Mouse (Mus musculus) kidney, adult 11 months (tissue): ENCODE measurements at regions not wholly inside any gene's neighbourhood (a gene's known extent, or its start where the extent isn't known, plus 50 kb on each side); places are given as distances from the start of the nearest gene placed in this dataset.

ENCODE experiments used
- DNase-seq: peaks from one replicate; pipeline ENCODE4 v3.0.0; 2022

DNA sequence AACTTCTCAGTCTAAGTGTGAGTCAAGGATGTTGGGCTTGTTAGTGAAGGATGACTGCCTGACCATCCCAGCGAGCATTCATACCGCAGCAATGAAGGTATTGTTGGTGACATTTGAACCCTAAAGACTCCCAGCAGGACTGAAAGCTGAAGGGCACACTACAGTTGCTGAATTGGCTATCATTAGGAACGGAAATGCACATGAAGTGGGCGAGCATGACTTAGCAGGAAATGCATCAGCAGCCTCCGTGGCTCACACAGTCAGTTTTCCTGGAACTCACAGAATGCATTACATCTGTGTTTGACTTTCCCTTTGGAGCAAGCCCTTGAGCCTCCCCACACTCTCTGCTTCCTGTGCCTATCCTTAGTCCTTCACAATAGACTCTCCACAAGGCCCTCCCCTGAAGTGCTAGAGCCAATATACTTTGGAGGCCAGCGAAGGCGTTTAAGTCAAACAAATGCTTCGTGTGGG, 63.9 kb downstream of the Tmco5 start:
- DNase-seq: peak; percentile 11

DNA sequence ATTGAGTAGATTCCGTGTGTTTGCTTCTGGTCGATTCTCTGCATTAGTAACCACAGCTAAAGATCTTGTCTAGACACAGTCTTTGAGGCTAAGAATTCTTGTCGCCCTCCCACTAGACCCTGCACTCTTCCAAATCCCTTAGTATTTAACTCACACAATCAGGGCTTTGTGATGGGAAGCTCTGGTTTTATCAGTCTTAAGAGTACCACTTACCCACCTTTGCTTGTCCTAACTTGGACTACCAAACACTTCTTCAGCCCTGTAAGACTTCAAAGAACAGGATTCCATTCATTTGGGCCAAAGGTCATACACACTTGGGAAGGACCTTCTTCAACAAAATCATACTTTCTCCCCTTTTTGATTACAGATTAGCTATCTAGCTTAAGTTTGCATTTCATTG, 70.0 kb downstream of the Tmco5 start:
- no peak for DNase-seq

DNA sequence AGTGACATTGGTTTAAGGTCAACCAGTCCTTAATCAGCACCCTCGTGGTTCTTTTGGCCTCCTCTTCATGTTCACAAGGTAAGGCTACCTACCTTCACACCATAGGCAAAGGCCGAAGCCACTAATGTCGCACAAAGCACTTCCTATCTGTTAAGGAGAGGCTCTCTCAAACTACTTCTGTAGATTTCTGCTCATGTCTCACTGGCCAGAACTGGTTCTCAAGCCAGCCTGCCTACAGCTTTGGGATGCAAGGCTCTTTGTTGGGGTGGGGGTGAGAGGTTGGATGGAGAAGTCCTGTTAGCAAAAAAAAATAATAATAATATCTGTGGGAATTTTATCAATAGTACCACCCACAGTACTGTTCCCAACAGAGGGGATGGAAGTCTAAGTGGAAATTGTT, 71.2 kb downstream of the Tmco5 start:
- no peak for DNase-seq

DNA sequence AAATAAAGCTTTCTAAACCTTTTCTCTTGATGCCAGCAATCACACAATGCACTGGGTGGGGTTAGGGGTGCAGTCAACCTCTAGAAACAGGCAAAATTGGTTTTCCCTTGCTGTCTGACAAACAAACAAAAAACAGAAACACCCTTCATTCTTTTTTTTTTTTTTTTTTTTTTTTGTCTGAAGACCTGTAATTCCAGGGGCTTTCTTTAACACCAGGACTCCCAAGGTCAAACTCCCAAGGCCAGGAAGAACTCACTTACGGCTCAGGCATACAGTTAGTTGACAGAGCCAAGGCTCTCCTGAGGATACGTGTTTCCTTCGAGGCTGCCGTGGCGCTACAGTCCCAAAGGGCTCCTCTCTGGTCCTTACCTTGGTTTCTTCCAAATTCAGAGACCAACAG, 71.7 kb downstream of the Tmco5 start:
- DNase-seq: no peak

DNA sequence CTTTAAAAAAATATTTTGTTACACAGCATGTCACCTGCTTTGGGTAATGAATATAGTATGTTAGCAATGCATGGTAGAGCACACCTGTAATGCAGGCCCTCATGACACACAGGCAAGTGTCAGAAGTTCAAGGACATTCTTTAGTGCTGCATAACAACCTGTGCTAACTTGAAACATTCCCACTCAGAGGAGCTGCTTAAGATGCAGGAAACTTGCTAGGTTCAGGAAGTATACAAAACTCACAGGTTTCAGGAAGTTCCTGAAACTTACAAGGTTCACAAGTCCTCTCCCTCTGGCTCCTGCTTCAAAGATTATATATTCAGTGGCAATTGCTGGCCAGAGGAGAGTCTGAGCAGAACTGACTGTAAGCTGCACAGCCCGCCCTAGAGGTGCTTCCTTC, 73.0 kb downstream of the Tmco5 start:
- no peak for DNase-seq

DNA sequence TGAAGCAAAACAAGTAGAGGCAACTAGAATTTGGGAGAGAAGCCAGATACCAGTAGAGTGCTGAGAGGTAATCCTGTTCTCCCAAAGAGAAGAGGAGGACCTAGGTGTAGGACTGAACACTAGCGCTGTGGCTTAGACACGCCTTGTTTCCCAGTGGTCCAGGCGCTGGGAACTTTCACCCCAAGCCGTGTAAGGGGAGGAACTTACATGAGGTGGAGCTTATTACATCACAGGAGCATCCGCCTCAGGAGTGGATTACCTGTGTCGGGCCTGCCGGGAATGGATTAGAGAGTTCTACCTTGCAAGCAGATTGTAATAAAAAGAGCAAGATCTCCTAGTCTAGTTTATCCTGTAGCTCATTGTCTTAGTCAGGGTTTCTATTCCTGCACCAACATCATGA, 75.8 kb downstream of the Tmco5 start:
- DNase-seq: no peak

DNA sequence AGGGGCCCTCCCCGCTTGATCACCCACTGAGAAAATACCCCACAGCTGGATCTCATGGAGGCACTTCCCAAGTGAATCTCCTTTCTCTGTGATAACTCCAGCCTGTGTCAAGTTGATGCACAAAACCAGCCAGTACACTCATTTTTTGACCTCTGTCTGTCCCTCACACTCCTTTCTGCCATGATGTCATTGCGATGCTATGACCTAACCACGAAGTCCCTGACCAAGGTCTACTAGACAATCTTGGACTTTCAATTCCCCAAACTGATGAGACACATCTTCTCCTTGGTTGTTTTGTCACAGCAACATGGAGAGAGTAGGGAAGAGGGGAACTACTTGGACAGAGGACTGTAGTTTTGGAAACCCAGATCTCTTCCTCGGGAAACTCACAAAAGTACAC, 76.4 kb downstream of the Tmco5 start:
- DNase-seq: no peak

DNA sequence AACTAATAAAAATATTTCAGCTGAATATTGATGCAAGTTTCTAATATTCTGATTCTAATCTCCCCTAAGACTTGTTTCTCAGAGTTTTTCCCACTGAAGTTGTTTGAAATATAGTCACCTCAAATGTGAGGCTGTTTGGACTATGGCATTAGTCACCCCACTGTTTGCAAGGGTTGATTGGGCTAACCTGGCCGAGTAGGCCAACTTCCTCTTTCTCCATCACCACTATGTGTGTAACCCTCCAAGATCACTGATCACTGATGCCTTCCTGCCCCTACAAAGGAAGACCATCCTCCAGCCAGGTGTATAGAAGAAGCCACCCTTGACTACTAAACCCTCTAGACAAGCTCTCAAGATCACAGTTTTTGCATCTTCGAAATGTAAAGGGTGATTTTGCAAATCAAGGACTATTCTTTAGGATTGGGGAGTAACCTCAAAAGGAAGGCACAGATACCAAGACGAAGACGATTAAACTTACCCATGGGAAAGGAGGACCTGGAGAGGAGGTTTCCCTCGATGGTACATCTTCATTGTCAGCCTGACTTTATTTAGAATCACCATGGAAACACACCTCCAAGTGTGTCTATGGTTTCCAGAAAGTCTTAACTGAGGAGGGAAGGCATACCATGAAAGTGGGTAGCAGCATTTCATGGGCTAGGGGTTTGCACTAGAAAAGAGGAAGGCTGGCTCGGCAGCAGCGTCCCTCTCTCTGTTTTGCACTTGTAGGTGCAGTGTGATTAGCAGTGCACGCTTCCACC, 84.8 kb downstream of the Tmco5 start:
- DNase-seq: no peak

DNA sequence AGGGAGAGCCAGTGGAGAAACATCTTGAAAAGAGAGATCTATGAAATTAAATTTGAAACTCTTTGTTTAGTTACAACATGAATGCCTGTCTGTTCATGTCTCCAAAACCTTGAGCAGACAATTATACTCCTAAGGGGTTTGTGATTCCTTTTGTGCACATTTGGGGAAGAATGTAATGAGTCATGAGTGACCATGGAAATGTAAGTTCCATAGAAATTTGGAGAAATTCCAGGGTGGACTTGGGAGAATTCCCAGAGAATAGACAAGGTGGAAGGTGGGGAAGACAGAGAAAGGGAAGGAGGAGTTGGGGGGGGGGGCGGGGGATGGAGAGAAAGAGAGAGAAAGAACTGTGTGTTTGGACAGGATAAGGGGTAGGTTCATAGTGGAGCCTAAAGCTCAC, 87.8 kb downstream of the Tmco5 start:
- no peak for DNase-seq

DNA sequence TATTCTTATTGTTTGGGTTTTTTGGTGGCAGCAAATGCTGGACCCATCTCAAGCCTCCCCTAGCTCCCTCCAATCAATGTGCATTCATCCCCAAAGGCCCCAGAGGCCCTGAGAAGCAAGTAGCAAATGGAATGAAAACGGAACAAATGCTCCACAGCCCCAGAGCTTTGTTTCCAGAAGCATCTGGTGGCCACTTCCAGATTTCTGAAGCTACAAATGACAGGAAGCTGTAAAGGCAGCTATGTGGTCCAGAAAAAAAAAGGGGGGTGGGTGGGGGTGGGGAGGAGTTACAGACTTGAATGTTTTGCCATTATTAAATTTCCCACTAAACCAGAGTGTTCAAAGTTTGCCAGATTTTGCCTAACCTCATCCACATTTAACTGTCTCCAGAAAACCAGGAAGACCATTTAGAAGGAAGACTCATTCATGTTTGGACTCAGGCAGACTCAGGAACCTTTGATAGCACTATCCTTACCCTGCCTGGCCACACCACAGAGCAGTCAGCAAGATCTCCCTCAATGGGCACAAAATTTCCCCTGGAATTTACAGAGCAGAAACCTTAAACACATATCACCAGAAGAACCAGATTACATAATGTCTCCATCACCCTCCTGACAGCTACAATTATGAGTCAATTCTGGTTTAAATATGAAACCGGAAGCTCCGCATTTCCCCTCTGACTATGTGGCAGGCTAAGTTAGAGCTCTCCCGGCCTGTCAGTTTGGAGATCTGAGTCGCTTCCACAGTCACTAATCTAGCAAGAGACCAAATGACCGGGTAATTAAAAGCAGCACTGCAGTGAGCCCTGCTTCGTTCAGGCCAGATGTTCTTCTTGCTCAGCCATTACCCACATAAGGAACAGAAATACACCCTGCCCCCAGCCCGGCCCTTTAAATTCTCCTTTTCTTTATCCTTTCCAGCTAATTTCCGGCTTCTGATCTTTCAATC, 93.4 kb downstream of the Tmco5 start:
- DNase-seq: no peak

DNA sequence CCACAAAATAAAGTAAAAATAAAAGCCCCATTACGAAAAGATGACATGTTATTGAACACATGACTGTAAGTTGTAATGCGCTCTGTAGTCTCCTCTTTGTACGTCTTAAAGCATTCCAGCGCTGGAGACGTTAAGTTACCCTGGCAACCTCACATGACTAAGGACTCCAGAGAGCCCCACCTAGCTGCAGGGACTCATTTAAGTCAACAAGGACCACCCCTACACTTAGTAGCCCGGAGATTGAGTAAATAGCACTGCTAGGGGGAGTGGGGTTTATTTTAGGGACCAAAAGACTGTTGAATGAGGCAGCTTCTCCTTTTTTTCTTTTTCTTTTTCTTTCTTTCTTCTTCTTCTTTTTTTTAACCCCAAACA, 94.1 kb downstream of the Tmco5 start:
- DNase-seq: no peak

DNA sequence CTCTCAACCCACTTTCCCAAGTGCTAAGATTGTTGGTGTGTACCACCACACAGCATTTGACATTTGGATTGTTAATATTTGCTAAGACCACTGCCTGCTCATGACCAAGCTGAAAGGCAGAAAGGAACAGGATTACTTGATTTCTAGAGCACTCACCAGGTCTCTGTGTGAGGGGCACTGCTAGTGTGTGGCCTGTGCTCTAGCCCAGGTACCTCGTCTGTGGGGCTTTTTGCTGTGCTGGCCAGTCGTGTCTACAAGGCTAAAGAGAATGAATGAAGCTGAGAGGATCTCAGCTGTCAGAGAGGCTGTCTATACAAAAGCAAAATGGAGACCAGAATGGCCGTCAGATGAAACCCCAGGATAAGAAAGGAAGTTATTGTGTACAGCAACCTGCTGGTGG, 95.0 kb downstream of the Tmco5 start:
- no peak for DNase-seq

DNA sequence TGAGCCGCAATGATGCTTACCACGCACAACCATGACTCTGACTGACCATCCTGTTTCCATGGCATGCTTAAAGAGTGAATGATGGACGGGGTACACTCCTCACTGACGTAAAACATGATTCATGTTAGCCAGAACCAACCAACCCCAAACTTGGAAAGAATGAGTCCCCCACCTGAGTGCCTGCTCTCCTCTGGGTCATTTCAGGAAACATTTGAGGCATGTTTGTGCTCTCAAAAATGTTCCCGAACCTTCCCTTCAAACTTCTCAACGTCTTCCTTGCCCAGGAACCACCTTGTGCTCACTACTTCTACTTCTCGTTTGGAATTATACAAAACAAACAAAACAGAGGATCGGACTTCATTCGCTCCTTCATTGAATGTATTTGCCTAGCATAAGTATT, 95.7 kb downstream of the Tmco5 start:
- DNase-seq: no peak

DNA sequence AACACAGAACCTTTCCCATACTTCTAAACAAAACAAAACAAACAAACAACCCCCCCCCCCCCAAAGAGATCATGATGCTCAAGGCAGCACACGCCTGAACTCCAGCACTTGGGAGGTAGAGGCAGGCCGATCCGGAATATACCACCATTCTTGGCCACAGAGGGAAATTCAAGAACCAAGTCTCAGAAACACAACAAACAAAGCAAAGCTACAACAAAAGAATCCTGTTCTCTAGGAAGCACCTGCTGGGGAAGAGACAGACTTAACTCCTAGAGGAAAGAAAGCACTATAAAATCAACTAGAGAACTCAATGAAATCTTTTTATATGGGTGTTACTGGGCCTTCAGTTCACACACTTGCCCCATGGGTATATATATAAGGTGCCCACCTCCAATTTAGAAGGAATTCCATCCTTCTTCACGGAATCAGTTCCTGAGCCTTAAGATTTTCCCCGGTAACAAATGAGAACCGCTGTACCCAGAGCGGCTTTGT, 96.1 kb downstream of the Tmco5 start:
- no peak for DNase-seq

DNA sequence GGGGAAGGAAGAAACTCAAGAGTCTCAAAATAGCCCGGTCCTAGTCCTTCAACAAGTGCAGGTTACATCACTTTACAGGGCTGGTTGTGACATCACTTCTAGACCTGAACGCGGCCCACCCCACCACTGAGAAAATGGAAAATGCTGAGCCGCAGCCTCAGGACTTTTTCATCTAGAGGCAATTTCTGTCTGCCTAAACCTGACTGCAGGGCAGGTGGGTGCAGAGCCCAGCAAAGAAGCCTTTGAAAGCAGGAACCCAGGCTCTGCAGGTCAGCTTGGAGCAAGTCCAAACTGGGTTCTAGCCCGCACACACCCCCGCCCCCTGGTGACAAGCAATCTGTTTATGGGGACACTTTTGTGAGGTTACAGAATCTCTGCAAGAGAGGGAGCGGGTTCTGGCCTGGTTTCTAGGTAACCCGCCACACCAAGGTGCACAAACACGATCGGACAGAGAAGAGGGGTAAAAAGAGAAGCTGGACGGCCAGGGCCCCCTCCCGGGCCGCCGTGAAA, 96.7 kb downstream of the Tmco5 start:
- peak; percentile 23 for DNase-seq

DNA sequence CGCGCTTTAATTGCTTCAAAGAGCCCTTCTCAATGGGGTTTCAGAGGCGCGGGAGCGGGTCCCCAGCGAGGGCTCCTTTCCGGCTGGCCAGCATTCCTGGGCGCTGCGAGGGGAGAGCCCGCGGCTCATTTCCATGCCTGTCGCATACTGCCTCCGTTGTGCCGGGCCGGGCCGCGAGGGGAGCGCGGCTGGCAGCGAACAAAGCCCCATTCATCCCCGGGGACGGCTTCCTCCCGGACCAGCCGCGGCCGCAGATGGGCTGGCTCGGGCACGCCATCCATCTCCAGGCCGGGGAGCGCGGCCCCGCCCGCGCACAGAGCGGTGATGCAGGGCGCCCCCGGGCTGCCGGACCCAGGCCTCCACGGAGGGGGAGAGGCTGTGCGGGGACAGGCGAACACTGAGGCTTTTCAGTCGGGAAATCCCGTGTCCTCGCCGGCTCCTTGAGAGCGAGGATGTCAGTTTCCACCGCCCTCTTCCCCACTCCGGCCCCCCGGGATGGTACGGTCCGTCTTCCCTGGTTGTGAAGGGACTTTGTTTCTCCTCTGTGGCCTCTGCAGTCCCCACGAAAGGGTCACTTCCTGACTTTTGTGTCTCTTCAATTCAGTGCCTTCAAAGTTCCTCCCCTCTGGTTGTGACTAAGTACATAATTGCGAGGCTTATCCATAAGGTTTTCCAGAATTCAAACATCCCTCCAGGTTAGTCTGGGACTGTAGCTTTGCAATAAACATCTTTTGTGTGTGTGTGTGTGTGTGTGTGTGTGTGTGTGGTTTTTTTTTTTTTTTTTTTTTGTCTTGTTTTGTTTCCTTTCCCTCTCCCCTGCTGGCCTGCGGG, 97.3 kb downstream of the Tmco5 start:
- peak; percentile 67 for DNase-seq

DNA sequence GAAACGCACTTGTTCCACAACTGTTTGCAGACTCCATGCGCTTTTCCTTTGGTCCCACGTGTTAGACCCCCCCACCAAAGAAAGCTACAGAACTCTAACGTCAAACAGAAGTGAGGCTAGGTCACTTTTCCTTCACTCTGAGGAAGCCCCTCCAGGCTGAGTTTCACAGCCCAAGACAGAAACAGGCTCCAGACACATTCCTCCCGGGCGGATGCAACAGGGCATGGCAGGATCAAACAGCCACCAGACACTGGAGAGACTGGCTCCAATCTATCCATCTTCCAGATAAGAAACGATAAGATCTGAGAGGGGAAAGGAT, 97.9 kb downstream of the Tmco5 start:
- DNase-seq: no peak

DNA sequence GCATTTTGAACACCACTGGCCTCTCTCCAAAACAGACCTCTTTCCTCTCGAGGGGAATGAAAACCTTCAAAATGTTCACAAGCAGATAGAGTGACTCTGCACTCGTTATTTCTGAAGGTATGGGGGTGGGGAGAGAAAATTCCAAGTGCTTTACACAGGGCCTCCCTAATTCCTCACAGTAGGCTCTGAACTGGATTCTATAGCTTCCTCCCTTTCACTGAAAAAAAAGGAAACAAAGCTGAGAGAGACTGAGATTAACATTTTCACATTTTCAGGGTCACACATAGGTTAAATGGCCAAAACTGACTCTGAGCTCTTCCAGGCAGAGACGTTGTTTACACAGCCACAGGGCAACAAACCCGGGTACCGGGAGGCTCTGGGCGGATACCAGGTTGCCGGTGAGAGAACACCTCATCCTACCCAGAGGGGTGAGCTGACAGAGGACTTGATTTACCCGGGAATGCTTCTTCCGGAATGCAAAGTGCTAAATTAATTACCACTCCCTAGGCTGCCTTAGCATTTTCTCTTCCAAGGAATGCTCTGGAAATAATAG, 98.5 kb downstream of the Tmco5 start:
- no peak for DNase-seq

DNA sequence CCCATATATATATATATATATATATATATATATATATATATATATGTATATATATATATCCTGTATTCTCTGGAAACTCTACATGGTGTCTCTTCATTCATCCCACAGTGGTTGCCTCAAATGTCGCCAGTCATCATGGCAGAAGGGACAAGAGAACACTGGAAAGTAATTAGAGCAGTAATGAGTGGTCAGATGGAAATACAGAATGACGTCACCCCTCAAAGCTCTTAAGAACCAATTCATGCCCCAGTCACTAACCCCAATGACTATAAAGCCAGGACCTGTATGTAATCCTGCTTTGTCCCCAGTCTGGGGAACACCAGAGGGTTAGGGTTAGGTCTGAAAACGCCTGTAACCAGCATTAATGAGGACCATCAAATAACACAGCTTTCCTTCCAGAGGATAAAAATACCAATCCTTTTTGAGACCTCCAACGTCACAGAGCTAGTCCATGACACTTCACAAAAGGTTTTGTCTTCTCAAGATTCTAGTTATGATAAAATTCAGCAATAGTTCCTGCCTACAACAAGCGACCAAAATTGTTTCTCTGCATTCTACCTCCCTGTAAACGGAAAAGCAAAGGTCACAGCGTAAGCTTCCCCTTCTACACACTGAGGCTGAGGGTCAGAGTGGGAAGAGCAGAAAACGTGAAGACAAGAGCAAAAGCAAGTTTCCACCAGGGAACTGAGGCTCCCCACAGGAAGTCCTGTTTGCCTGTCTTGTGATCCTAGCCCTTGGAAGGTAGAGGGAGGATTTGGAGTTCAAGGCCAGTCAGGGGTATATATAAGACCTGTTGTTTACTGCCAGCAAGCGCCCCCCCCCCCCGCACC, 99.5 kb downstream of the Tmco5 start:
- DNase-seq: no peak

DNA sequence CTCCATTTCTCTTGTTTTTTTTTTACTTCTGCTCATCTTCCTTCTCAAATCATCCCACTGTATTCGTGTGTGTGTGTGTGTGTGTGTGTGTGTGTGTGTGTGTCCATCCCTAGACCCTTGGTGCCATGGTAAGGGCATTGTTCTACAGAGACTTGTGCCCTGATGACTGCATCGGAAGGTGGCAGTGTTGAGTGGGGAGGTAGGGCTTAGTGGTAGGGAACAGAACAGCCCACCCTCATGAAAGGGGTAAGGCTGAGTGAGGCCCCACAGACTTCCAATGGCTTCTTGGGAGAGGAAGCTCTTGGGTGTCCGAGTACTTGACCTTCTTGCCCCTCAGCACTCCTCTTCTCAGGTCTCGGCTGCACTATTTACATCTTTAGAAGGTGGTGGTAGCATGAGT, 100.3 kb downstream of the Tmco5 start:
- DNase-seq: no peak

DNA sequence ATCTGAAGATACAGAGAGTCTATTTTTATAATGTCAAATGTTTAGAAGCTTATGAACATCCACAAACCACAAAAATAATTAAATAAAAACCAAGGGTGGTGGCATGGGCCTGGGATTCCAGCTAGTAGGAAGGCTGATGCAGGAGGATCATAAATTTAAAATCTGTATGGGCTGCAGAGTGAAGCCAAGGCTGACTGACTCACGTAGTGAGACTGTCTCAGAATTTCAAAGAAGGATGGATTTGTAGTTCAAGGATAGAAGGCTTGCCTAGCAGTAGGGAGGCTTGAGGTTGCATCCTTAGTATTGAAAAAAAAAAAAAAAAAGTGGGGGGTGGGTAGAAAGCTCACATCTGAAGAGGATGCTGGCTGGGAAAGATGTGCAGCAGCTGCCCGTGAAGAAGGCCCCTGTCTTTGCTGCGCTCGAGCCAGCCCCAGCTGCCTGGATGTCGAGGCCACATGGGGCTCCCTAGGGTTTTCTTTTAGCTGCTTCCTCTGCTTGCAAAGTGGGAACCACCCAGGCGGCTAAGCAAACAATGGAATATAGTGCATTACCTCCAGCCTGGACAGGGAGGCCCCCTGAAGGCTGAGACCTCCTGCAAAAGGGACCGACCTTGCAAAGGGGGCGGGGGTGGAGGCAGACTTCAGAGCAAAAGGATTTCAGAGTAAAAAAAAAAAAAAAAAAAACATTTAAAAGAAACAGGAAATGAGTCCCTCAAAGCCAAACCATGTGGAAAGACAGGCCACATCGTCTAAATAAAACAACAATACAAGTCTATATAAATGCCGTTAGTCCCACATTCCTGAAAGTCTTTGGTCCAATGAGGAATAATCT, 101.3 kb downstream of the Tmco5 start:
- DNase-seq: peak; percentile 39
